ENCODE assay signal across 8 mouse cellular contexts in genomic region chr2:30048699-30049388, GRCm38 (mm10). TPM values are rescaled to one million over a fixed set of nuclear protein-coding genes. Genes with fewer than 3 reads are reported as not detected.
DNase-seq lines count a peak whose midpoint lies in the region; ATAC-seq and TF ChIP-seq lines count a peak whose summit lies in the region.

Gene Wdr34, minus strand, starts transcription at chr2:30048881.

- no peak for TF ChIP-seq RAD21 in MEL (IDR thresholded peaks at IDR 0.05; ENCODE audit: low read depth, low read length)

- H3K4me1 ChIP-seq in MEL (ENCODE audit: control insufficient read depth in 1 of 2, insufficient read depth in 2 of 2, low read length in 2 of 2) = peaks cover 2 to 28% of the 10 kb centered on the region in 2 experiments
- H3K4me1 ChIP-seq in cerebellum, adult 2 months (ENCODE audit: control insufficient read depth, insufficient read depth, low read length) = no peaks in the 10 kb centered on the region
- no peaks in the 10 kb centered on the region; the same call in 1 of the 2 replicates for H3K4me1 ChIP-seq in lung, postnatal 0 days (ENCODE audit: insufficient read depth, low read depth, low read length)

- TF ChIP-seq CTCF in MEL (IDR thresholded peaks at IDR 0.05 in 2 of 3, conservative IDR thresholded peaks at IDR 0.05 in 1 of 3; ENCODE audit: control insufficient read depth in 1 of 3, insufficient read depth in 1 of 3, low read depth in 2 of 3, low read length in 3 of 3, poor library complexity in 1 of 3, severe bottlenecking in 1 of 3) = no peak
- TF ChIP-seq CTCF in cerebellum, adult 2 months (IDR thresholded peaks at IDR 0.05; ENCODE audit: borderline replicate concordance, insufficient read depth, low read depth, low read length) = no peak
- no peak; the same call in 1 of the 2 replicates for TF ChIP-seq CTCF in lung, postnatal 0 days (IDR thresholded peaks at IDR 0.05)

- H3K27ac ChIP-seq in MEL (ENCODE audit: control insufficient read depth, low read depth, low read length) = peak within 1 kb of the TSS; percentile 98
- peak within 1 kb of the TSS; percentile 91 for H3K27ac ChIP-seq in cerebellum, adult 2 months (ENCODE audit: insufficient read depth, low read length)
- H3K27ac ChIP-seq in lung, postnatal 0 days (ENCODE audit: low read length) = peak within 1 kb of the TSS; percentile 94

- peak; percentile 98 for DNase-seq in MEL (ENCODE audit: low read depth, low spot score)
- DNase-seq in cerebellum, adult 2 months = peak; percentile 96 to 98
- peak; percentile 95 for DNase-seq in forelimb bud, embryonic 11.5 days (ENCODE audit: low read depth, low spot score)
- peak; percentile 95 for DNase-seq in layer of hippocampus, adult 9-11 months
- DNase-seq in lung, postnatal 0 days (ENCODE audit: low spot score) = peak; percentile 97
- DNase-seq in ovary, postnatal 14 days (ENCODE audit: low spot score) = peak; percentile 98
- DNase-seq in thymus, postnatal 14 days = peak; percentile 99

- H3K27me3 ChIP-seq in MEL (ENCODE audit: control insufficient read depth in 1 of 2, insufficient read depth in 2 of 2, low read length in 2 of 2) = no peaks in the 10 kb centered on the region
- no peaks in the 10 kb centered on the region for H3K27me3 ChIP-seq in cerebellum, adult 2 months (ENCODE audit: control insufficient read depth, insufficient read depth, low read length)
- no peaks in the 10 kb centered on the region for H3K27me3 ChIP-seq in lung, postnatal 0 days (replicated peaks; ENCODE audit: insufficient read depth, low read length)

- peak within 1 kb of the TSS; percentile 61 to 64 for H3K4me3 ChIP-seq in MEL (ENCODE audit: control insufficient read depth in 1 of 2, insufficient read depth in 1 of 2, low read depth in 2 of 2, low read length in 2 of 2)
- peak within 1 kb of the TSS; percentile 78 for H3K4me3 ChIP-seq in cerebellum, adult 2 months (replicated peaks; ENCODE audit: insufficient read depth, low read depth, low read length)
- H3K4me3 ChIP-seq in lung, postnatal 0 days (ENCODE audit: low read depth, low read length) = peak within 1 kb of the TSS; percentile 57

- peak within 1 kb of the TSS; percentile 81 for H3K4me2 ChIP-seq in lung, postnatal 0 days (replicated peaks; ENCODE audit: low read depth, low read length)

- no peaks in the 10 kb centered on the region for H3K9me3 ChIP-seq in MEL (replicated peaks; ENCODE audit: insufficient read depth, low read length)
- H3K9me3 ChIP-seq in lung, postnatal 0 days (ENCODE audit: low read length) = no peaks in the 10 kb centered on the region

- peaks cover 0 to 20% of the 10 kb centered on the region in 2 experiments; a peak in 2 of 4 replicates for H3K36me3 ChIP-seq in MEL (ENCODE audit: control insufficient read depth in 1 of 2, insufficient read depth in 2 of 2, low read length in 2 of 2)
- H3K36me3 ChIP-seq in lung, postnatal 0 days (ENCODE audit: insufficient read depth, low read length) = no peaks in the 10 kb centered on the region

- no peak; a peak in 1 of 4 replicates for TF ChIP-seq EP300 in MEL (IDR thresholded peaks at IDR 0.05; ENCODE audit: low read depth in 1 of 2, low read length in 2 of 2)
- peak; percentile 34; the same call in 1 of the 2 replicates for TF ChIP-seq EP300 in lung, postnatal 0 days (IDR thresholded peaks at IDR 0.05)

- TF ChIP-seq POLR2A in MEL (IDR thresholded peaks at IDR 0.05; ENCODE audit: control insufficient read depth in 1 of 2, insufficient read depth in 1 of 2, low read depth in 1 of 2, low read length in 2 of 2, poor library complexity in 1 of 2) = peak; percentile 69 to 84; a peak in 3 of 4 replicates
- TF ChIP-seq POLR2A in cerebellum, adult 2 months (IDR thresholded peaks at IDR 0.05; ENCODE audit: borderline replicate concordance, insufficient read depth, low read length) = peak; percentile 58; the same call in 1 of the 2 replicates

- under 1% methylated on average over 54 of the region's 54 CpGs for WGBS in cerebellum, adult 2 months
- 2% methylated on average over 54 of the region's 54 CpGs for WGBS in lung, postnatal 0 days

- peaks cover 13% of the 10 kb centered on the region for H3K79me2 ChIP-seq in MEL (ENCODE audit: control insufficient read depth, insufficient read depth, low read length, poor library complexity)

- H3K9ac ChIP-seq in MEL (ENCODE audit: control insufficient read depth, low read depth, low read length, poor library complexity, severe bottlenecking) = peak within 1 kb of the TSS; percentile 87
- H3K9ac ChIP-seq in lung, postnatal 0 days (replicated peaks; ENCODE audit: low read depth) = peak within 1 kb of the TSS; percentile 69

- ATAC-seq in hematopoietic stem cell, adult 5-6 weeks (replicated peaks in 1 of 2; ENCODE audit: insufficient read depth in 1 of 2, low FRiP score in 2 of 2, low TSS enrichment in 1 of 2, low read depth in 1 of 2, poor library complexity in 2 of 2, severe bottlenecking in 2 of 2) = peak; percentile 83 to 95
- ATAC-seq in lung, postnatal 0 days = peak; percentile 98

TF ChIP-seq in MEL, 35 proteins besides CTCF, POLR2A, EP300 and RAD21:
- TF ChIP-seq NELFE (IDR thresholded peaks at IDR 0.05; ENCODE audit: low read depth, low read length) (peak; percentile 61), TCF12 (IDR thresholded peaks at IDR 0.05; ENCODE audit: low read depth, low read length) (peak; percentile 65), CHD2 (IDR thresholded peaks at IDR 0.05; ENCODE audit: low read length) (no peak), SMC3 (IDR thresholded peaks at IDR 0.05; ENCODE audit: low read depth, low read length) (no peak), MEF2A (IDR thresholded peaks at IDR 0.05; ENCODE audit: extremely low read depth, insufficient replicate concordance, low read depth, low read length, poor library complexity, severe bottlenecking) (no peak), CHD1 (IDR thresholded peaks at IDR 0.05; ENCODE audit: low read depth, low read length) (peak; percentile 90; the same call in 1 of the 2 replicates), HCFC1 (IDR thresholded peaks at IDR 0.05; ENCODE audit: low read depth, low read length) (peak; percentile 95), ZKSCAN1 (IDR thresholded peaks at IDR 0.05; ENCODE audit: low read depth, low read length) (no peak), POLR2AphosphoS5 (IDR thresholded peaks at IDR 0.05; ENCODE audit: borderline replicate concordance, low read depth, low read length) (no peak; the same call in 1 of the 2 replicates), POLR2AphosphoS2 (IDR thresholded peaks at IDR 0.05; ENCODE audit: low read length) (peak; percentile 34; the same call in 1 of the 2 replicates), ELF1 (IDR thresholded peaks at IDR 0.05; ENCODE audit: low read depth, low read length) (peak; percentile 89), TAL1 (IDR thresholded peaks at IDR 0.05; ENCODE audit: low read length) (no peak), ZC3H11A (IDR thresholded peaks at IDR 0.05; ENCODE audit: low read depth, low read length) (no peak), MAFK (IDR thresholded peaks at IDR 0.05; ENCODE audit: borderline replicate concordance, low read depth, low read length) (no peak), RCOR1 (IDR thresholded peaks at IDR 0.05; ENCODE audit: low read depth, low read length) (peak; percentile 25; the same call in 1 of the 2 replicates), TBP (IDR thresholded peaks at IDR 0.05; ENCODE audit: low read depth, low read length) (peak; percentile 76; the same call in 1 of the 2 replicates), MXI1 (IDR thresholded peaks at IDR 0.05; ENCODE audit: low read depth, low read length) (peak; percentile 95), KAT2A (conservative IDR thresholded peaks at IDR 0.05; ENCODE audit: low read depth, low read length) (peak; percentile 83), MYB (IDR thresholded peaks at IDR 0.05; ENCODE audit: low read depth, low read length) (no peak), USF1 (IDR thresholded peaks at IDR 0.05; ENCODE audit: low read depth, low read length) (no peak; the same call in 1 of the 2 replicates), NRF1 (IDR thresholded peaks at IDR 0.05; ENCODE audit: insufficient read depth, low read depth, low read length, poor library complexity, severe bottlenecking) (peak; percentile 95), GATA1 (IDR thresholded peaks at IDR 0.05; ENCODE audit: low read depth, low read length) (no peak), E2F4 (IDR thresholded peaks at IDR 0.05; ENCODE audit: borderline replicate concordance, low read depth, low read length) (peak; percentile 81; the same call in 1 of the 2 replicates), UBTF (IDR thresholded peaks at IDR 0.05; ENCODE audit: borderline replicate concordance, insufficient read depth, low read depth, low read length) (peak; percentile 71; the same call in 1 of the 2 replicates), SIN3A (IDR thresholded peaks at IDR 0.05; ENCODE audit: low read length) (peak; percentile 98), ETS1 (IDR thresholded peaks at IDR 0.05; ENCODE audit: low read depth, low read length) (peak; percentile 52; the same call in 1 of the 2 replicates), MAZ (IDR thresholded peaks at IDR 0.05; ENCODE audit: low read depth, low read length) (peak; percentile 87; the same call in 1 of the 2 replicates), JUND (IDR thresholded peaks at IDR 0.05; ENCODE audit: low read depth, low read length) (no peak), GABPA (IDR thresholded peaks at IDR 0.05; ENCODE audit: low read depth, low read length) (no peak), MYC (IDR thresholded peaks at IDR 0.05; ENCODE audit: low read depth, low read length) (peak; percentile 86), USF2 (IDR thresholded peaks at IDR 0.05; ENCODE audit: borderline replicate concordance in 1 of 2, insufficient read depth in 1 of 2, low read depth in 1 of 2, low read length in 2 of 2) (no peak), ZNF384 (IDR thresholded peaks at IDR 0.05; ENCODE audit: low read depth, low read length) (no peak), MAX (IDR thresholded peaks at IDR 0.05; ENCODE audit: low read length) (no peak; the same call in 1 of the 2 replicates), ZMIZ1 (IDR thresholded peaks at IDR 0.05; ENCODE audit: low read depth, low read length) (peak; percentile 63; the same call in 1 of the 2 replicates), BHLHE40 (IDR thresholded peaks at IDR 0.05; ENCODE audit: borderline replicate concordance, low read depth, low read length) (no peak)

RNA-seq across cellular contexts. Expression of gene Wdr34, which starts in this region (rescaled TPM):
- total RNA-seq in MEL (2012; rRNA removed) = 49.3 and 53.1 TPM in 2 replicates
- polyA plus RNA-seq in MEL (2012; ENCODE audit: insufficient read depth in 1 of 2, insufficient read length in 2 of 2, low read depth in 1 of 2, low replicate concordance in 2 of 2, missing spikeins in 1 of 2) = 10 to 100 TPM in 1 of 2 experiments, not detected in 1; 78.3 TPM
- 25.2 and 25.6 TPM in 2 replicates for polyA plus RNA-seq in cerebellum, adult 2 months (2012; rRNA removed)
- total RNA-seq in hematopoietic stem cell, adult 5-6 weeks (2017) = 8.4 and 11.6 TPM in 2 replicates
- polyA plus RNA-seq in lung, postnatal 0 days (2015; fragmentation: Nextera tagmentation; extraction: Ambion mirVana) = 15.2 and 19.5 TPM in 2 replicates

Comparison
In these comparisons a context has a peak if more than half of its experiments do, and no peak if none do; other contexts are left out.
1. Peak in every context shown above with its lines: DNase-seq, ATAC-seq, H3K4me3 ChIP-seq and H3K27ac ChIP-seq.